Mouse (Mus musculus): Measurements from ENCODE around the gene Tmem158.

Gene Tmem158

DNA sequence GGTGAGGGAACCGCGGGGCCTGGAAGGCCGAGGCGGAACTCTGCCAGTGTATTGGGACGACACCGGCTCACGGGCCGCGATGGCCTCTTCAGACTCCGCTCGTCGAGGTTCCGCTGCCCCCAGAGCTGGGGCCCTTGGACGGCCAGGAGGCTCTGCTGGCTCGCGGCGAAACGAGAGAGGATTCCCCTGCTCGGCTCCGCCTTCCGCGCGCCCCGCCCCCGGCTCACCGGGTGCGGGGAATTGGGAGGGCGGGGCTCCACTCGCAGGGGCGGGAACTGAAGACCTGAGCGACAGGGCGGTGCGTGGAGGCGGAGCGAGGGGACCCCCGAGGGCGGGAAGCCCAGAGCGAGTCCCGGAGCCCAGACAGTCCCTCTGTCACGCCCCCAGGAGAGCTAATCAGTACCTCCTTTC lies at the start of gene Tmem158:
Gene Tmem158 (minus strand): TSS at position 154 of the 411 bp plus-strand sequence.
- peak; percentile 87 for DNase-seq (ENCODE audit: low read depth, low spot score)

DNA sequence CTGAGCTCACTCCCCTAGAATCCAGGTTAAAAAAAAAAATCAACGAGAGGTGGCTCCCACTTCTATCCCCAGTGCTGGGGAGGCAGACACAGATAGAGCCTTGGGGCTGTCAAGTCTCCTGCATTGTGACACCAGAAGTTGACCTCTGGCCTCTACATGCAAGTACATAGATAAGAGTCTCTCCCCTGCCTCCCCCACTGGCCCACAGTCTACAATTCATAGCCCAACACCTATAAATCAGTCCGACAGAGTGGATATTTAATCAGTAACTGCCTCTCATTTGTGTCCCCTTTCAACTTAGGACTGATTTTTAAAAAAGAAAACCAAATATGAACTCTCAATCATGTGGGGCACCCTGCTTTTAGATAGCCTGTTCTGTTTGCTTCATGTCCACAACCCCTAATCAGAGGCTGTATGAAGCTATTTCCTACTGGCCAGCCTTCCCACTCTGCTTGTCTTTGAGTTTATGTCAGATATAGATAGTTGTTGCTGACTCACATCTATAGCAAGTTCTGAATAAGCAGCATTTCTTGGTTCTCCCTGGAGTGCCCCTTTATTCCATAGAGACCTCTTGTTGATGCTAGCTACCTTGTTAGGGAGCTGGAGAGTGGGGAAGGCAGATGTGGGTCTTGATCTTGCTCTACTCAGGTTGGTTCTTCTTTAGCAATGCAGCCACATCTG lies 49.3 kb upstream of the Tmem158 start:
- no peak for DNase-seq (ENCODE audit: low read depth, low spot score)

DNA sequence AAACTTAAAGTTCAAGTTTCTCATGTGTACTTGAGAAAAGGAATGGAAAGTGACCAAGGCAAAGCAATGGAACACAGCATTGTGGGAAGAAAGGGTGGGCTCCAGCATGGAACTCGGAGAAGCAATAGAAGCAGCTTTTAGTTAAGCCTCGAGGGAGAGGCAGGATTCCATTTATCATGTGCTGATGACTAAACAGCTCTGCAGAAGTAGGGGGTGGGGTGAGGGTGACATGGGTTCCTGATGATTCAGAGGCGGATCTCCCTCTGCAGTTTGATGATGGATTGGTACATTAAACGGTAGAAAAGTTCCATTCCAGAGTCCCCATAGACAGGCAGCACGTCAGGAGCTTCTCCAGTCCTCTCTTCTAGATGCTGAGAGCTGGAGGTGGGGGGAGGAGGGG lies 48.5 kb upstream of the Tmem158 start:
- DNase-seq (ENCODE audit: low read depth, low spot score) = no peak

DNA sequence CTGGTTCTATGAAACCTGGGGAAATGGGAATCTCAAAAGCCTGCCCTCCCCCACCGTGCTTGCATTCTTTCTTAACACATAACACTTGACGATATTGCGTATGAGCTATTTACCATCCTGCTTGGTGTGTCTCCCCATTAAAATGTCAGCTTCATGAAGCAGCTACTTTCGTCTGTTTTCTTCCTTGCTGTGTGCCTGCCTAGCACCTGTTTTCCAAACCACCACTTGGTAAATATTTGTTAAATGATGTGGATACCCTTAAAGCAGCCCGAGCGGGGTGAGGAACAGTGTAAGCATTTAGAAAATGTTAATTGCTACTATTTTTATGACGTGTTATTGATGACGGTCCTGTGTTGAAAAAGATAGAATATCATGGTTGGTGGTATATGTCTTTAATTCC lies 44.4 kb upstream of the Tmem158 start:
- DNase-seq (ENCODE audit: low read depth, low spot score) = peak; percentile 6

DNA sequence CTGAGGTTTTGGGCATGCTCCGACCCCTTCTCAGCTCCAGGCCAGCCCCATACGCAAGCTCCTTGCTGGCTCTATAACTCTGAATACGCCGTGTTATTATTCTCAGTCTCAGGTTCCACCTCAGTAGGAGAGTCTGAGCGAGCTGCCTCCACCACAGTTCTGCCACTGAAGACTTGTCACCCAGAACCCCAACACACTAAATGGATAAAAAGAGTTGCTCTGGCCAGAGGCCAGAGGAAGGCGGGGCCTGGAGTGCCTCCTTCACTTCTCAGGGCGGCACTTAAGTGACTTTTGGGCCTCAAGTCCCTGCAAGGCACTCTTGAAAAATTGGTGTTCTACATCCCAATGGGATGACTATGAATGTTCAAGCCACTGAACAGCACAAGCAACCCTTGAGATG lies 43.4 kb upstream of the Tmem158 start:
- DNase-seq (ENCODE audit: low read depth, low spot score) = no peak

DNA sequence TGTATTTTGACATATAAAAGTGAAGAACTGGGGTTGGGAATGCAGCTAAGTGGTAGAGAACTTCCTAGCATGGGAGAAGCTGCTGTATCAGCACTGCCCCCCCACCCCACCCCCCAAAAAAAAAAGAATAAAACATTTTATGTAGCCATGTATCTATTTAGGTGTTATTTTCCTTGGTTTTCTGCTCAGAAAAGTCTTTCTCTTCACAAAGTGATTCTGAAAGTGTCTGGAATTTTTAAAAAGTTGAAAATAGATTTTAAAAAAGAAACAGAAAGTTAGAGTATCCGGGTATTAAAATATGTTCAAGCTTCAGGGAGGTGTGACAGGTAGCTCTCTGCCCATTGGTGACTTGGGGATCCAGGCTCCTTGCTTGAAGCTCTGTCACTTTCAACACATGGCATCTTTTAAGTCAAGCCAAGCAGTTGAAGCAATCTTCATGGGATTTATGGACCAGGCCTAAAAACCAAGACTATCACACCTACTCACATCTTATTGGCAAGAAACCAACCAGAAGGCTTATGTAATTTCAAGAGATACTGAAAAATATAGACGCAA lies 42.3 kb upstream of the Tmem158 start:
- no peak for DNase-seq (ENCODE audit: low read depth, low spot score)

DNA sequence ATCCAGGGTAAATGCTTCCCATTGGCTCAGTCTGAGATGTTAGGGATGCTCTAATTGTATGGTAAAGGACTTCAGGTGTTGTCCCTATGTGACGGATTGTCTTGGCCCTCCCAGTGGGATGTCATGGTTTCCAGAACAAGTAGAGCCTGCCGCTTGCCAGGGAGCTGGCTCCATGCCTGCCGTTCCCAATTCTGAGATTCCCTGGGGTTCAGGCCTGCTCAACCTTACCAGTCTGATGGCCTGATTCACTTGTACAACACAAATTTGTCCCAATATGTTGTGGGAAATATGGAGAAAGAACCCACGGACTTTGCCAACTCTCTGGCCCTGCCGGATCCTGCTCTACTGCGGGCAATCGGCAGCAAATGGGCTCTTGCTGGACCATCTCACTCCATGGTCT lies 37.3 kb upstream of the Tmem158 start:
- no peak for DNase-seq (ENCODE audit: low read depth, low spot score)

DNA sequence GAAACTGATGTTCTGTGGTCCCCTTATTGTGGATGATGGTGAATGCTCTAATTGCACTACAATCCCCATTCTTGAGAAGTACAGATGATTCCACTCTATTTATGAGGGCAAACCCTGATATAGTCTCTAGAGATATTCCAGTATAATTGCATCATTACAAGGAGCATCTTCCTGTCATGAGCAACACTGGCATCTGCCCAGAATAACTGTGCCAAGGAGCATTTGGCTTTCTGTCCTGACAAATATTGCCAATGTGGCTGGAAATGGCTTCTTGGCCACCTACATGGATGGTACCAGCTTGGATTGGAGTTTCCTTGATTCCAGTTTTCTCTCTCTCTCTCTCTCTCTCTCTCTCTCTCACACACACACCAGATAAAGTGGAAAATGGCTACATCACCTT lies 35.7 kb upstream of the Tmem158 start:
- DNase-seq (ENCODE audit: low read depth, low spot score) = no peak

DNA sequence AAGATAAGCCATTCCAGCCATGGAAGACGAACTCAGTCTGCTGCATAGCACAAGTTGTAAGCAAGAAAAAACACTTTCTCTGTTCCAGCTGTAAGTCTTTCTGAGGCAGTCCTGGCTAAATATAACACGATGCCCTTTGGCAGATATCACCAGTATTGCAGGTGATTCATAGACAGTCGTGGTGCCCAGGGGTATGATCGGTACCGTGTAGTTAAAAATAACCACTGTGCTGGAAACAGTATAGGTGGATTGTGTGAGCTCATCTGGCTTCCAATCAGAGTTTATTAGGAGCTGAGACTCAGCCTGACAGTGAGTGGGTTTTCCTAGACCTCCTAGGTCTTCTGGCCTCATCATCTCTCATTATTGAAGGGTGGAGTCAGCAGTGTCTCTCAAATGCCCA lies 34.0 kb upstream of the Tmem158 start:
- no peak for DNase-seq (ENCODE audit: low read depth, low spot score)

DNA sequence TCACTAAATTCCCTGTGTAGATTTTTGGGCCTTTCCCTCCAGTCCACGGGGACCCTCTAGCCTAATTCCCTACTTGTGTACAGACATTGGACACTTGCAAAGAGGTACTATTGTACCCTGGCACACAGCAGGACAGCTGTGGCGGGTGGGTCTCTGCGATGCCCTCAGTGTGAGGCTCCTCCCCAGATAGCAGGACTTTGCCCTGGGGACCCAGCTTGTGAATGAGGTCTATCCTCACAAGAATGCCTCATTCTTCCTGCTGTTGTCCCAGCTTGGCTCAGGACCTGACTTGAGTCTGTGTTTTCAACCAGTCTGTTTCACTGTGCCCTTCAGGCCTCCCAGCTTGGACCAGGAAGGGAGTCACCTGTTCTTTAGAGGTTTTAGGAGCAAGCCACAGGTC lies 27.8 kb upstream of the Tmem158 start:
- no peak for DNase-seq (ENCODE audit: low read depth, low spot score)

DNA sequence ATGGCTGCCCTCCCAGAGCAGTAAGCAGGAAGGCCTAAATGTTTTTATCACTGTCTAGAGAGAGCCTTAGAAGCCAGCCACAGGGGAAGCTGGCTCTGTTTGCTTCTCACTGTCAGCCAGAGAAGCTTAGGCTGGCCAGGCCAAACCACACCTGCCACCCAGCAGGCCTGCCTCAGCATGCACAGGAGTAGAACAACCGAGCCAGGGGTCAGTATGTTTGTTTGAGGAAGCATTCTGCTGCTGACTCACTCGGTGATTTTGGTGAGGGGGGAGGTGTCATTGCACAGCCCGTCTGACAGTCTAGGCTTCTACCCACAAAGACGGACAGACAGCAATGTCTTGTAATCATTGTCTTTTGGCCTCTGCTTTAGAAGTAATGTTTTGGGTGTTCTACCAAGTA lies 25.1 kb upstream of the Tmem158 start:
- DNase-seq (ENCODE audit: low read depth, low spot score) = no peak

DNA sequence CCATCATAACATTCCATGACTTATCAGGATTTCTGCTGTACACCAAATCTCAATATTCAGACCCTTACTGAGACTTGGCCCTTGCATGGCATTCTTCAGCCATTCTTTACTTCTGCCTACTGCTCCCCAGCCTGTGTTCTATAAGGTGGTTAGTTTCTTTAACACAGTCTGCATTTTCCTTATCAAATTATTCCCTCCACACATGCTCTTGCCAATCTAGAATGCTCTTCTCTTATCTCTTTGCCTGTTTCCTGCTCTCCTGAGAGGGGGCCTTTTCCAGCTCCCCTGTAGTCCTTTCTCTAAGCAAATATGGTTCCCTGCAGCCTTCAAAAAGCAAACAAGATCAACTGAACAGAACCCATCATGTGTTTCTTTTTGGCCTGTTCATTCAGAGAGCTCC lies 20.2 kb upstream of the Tmem158 start:
- DNase-seq (ENCODE audit: low read depth, low spot score) = no peak

DNA sequence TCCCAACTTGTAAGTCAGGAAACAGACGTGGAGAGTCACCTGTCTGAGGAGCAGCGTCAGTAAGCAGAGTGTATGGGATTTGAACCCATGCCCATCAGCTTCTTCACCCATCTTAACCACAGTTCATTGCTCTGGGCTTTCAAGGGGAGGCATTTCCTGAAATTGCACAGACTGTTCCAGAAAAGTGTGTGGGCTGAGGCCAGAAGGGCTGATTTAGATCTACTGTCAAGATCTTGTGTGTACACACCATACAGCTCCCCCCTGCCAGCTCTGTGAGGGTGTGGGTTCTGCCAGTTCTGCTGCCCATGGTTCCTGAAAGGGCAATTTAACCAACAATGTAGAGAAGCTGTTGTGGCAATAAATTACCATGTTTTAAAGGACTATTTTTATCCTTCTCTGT lies 17.4 kb upstream of the Tmem158 start:
- DNase-seq (ENCODE audit: low read depth, low spot score) = no peak

DNA sequence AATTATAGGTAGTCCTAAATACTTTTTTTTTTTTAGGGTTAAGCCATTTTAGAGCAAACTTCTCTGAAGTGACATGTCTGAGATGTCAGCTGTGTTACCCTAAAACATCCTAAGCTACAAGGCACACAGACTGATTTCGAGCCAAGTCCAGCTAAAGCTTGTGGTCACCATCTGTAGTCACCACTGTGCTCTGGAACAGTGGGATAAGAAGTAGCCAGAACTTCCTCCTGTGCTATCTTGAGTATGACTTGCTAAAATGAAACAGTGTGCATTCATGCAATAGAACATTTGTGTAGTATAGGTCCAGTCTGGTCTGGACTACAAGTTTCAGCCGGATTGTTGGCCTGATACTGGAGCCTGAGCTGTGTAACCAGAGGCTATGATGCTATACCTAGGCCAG lies 14.8 kb upstream of the Tmem158 start:
- no peak for DNase-seq (ENCODE audit: low read depth, low spot score)

DNA sequence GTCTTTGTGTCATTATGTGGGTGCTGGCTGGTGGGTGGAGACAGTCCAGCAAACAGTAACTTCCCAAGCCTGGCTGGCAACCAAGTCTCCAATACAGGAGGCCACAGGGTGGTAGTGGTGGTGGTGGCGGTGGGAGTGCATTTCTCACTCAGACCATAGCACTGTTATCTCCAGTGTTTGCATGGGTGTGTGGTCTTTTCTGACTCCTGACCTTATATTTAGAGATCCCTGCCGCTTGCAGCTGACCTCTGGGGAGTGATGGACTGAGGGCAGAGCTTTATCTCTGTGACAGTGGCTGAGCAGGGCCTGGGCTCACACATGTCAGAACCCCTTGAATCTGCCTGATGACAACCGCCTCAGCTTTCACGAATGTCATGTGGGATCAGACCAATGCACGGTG lies 14.1 kb upstream of the Tmem158 start:
- DNase-seq (ENCODE audit: low read depth, low spot score) = no peak

DNA sequence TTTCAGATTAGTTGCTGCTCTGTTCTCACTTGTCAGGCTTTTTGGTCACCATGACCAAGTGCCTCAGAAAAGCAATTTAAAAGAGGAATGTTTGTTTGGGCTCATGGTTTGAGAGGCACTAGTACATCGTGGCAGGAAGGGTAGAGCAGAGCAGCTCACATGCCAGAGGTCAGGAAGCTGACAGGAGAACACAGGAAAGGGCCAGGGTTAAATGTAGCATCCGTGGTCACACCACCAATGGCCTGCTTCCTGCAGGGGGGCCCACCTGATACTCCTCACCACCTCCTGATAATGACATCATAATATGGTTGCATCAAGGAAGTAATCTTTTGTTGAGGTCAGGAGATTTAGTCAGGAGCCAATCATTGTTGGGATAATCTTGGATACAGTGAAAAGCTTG lies 13.3 kb upstream of the Tmem158 start:
- DNase-seq (ENCODE audit: low read depth, low spot score) = no peak

DNA sequence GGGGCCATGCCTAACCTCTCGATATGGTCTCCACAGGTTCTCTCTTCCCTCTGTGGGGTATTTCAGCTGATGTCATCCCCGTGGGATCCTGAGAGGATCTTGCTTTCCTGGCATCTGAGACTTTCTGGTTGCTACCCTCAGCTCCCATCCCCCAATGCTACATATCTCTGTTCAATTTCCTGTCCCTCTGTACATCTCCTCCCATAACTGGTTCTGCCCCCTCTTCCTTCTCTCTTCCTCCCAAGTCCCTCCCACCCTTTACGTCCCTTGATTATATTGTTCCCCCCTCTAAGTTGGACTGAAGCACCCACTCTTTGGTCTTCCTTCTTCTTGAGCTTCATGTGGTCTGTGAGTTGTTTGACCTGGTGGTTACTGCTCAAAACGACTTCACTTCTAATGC lies 11.0 kb upstream of the Tmem158 start:
- no peak for DNase-seq (ENCODE audit: low read depth, low spot score)

DNA sequence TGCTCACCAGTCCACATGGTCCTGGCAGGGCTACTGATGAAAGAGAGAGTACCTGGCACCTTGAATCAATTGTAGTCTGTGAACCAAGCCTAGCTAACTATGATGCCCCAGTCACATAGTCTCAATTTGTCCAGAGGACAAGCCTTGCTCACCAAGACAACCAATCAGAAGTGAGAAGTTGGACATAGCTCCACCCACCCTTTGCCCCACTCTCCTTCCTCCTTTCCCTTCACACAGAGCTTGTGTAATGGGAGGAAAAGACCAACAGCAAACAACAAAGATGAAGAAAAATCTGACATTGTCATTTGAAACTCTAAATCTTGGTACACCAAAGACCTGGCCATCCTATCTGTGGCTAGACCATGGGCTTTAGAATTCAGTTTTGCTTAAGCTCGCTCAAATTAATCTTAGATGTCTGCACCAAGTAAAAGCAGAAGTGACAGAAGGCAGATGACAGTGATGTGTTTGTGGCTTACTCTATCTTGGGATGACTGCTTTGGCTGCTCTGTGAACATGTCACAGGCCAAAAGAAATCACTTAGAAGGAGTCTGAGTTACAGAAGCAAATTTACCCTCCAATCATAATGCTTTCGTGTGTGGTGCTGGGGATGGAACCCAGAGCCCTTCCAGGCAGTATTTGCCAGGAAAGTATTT lies 9.5 kb upstream of the Tmem158 start:
- no peak for DNase-seq (ENCODE audit: low read depth, low spot score)

DNA sequence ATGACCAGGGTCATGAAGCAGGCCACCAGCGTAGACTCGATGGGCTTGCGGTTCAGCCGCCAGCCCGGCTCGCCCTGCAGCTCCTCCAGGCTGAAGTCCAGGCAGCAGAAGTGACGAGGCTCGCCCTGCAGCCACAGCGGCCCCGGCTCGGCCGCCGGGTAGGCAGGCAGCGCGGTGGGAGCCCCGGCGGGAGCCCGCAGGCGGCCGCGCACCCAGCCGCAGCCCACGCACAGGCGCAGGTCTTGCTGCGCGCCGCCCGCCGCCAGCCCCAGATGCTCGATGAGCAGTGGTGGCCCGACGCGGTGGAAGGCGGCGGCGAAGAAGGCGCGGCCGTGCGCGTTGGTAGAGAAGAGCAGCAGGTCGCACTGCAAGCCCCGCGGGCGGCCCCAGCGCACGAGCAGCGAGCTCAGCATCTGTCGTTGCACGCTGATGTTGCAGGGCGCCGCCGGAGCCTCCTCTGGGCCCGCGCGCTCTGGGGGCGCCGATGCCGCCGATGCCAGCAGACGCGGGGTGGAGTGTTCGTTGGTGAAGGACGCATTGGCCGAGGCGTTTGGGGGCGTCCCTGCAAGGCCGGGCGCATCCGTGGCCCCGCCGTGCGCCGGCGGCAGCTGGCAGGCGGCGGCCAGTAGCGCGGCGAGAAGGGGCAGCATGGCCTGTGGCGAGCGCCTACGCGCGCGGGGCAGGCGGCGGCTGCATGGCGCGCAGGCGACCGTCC lies 511 bp downstream of the Tmem158 start:
- DNase-seq (ENCODE audit: low read depth, low spot score) = peak; percentile 83

DNA sequence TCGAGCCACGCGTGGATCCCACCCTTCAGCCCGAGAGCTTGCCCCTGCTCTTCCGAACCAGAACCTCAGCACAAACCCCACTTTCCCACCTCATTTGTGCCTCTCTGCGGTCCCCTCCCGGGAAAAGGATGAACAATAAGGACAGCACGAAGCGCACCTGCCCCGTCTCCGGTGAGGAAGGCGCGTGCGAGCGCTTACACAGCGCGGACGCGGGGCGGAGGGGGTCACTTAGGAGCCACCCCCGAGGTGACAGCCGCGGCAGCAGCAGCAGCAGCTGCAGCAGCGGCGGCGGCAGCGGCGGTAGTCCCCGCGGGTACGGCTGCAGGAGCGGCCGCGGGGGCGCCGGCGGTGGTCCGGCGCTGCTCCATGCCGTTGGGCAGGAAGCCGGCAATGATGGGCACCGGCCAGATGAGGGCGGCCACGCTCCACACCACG lies 1.1 kb downstream of the Tmem158 start:
- no peak for DNase-seq (ENCODE audit: low read depth, low spot score)

DNA sequence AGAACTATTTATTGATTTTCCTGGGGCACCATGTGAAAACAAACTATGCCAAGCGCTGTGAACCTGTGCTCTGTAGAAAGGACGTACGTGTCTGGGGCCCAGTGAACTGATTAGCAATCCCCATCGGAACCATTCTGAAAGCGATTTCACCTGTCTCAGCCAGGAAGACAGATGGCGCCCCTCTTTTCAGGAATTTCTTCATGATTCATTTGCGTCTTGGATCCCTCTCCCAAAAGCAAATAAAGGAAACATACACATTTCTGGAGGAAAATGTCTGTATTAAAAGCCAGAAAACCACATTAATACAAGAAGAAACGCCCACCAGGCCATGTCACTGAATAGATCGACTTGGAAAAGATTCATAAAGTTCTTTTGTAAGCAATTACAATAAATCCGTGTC lies 1.8 kb downstream of the Tmem158 start:
- no peak for DNase-seq (ENCODE audit: low read depth, low spot score)

DNA sequence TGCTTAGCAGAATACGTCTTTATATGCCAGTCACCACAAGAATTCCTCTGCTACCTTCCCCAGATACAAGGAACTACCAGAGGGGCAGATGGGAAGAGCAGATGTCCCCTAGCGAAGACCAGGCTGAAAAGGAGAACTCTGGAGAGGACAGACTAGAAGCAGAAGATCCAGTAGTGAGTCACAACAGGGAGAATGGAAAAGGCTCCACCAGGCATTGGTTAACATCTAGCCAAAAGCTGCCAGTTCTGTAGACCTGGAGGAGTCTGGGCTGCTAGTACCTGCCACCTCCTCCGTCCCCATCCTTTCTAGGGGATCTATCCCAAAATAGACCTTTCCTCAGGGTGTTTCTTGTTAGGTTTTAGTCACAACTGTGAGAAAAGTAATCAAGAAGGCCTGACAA lies 4.8 kb downstream of the Tmem158 start:
- no peak for DNase-seq (ENCODE audit: low read depth, low spot score)

DNA sequence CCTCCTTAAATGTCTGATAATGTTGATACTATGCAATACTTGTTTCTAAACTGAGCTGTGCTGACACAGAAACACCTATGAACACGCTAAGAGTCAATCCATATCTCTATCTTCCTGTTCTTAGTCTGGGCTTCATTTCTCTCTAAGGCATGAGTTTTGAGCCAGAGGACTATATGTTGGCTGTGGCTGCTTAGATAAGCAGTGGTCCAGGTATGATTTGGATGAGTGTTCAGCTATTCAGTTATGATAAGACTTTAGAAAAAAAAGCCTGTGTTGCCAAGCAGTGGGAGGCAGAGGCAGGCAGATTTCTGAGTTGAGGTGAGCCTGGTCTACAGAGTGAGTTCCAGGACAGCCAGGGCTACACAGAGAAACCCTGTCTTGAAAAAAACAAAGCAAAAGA lies 12.6 kb downstream of the Tmem158 start:
- DNase-seq (ENCODE audit: low read depth, low spot score) = no peak

Data from forelimb bud, embryonic 11.5 days (tissue).